Mouse (Mus musculus) bone marrow, adult 2 months (tissue): ENCODE measurements around the gene Tbcc.

ENCODE experiments used
- CTCF ChIP-seq: fragments of 200-500 bp; IDR thresholded peaks from 2 replicates; pipeline ENCODE4 v1.5.1; 2011; ENCODE audit warnings: low read length, control low read depth; ENCODE audit not compliant: control insufficient read depth, insufficient read depth
- POLR2A ChIP-seq: fragments of 200-500 bp; IDR thresholded peaks from 2 replicates; pipeline ENCODE4 v1.6.1; 2011; ENCODE audit warnings: low read depth, mild to moderate bottlenecking, control low read depth, low read length, borderline replicate concordance; ENCODE audit not compliant: control insufficient read depth

GRCm38 (mm10) chr17:46883107-46883506, 7.4 kb upstream of the Tbcc start:
- no peak for TF ChIP-seq POLR2A
- no peak for TF ChIP-seq CTCF
